ENCODE assay signal across 29 mouse cellular contexts in genomic region chr11:6893734-6894133, GRCm38 (mm10). TPM values are rescaled to one million over a fixed set of nuclear protein-coding genes. Genes with fewer than 3 reads are reported as not detected.
"Had no signal": no experiment of that assay in that cellular context is flagged by ENCODE, and none has a peak within 500 bp of the region (broad histone marks: within the 10 kb centered on the region; RNA-seq: fewer than 3 reads in every experiment).

No protein-coding gene starts in this region.

- H3K27me3 ChIP-seq: liver, embryonic 13.5 days had no signal

- H3K9ac ChIP-seq: liver, embryonic 13.5 days had no signal

- H3K4me1 ChIP-seq: liver, embryonic 13.5 days had no signal

- H3K9me3 ChIP-seq: liver, embryonic 13.5 days had no signal

- DNase-seq: kidney, postnatal 10 days; kidney, postnatal 36 days; liver, embryonic 13.5 days; lung, adult 2 months; lung, postnatal 14 days; lung, postnatal 4 days; midbrain, embryonic 14.5 days; right cerebral cortex, postnatal 4 days; thymus, adult 18-20 months; thymus, postnatal 36 days had no signal

- H3K4me3 ChIP-seq: left cerebral cortex, adult 2 months; liver, embryonic 13.5 days had no signal

- H3K36me3 ChIP-seq: liver, embryonic 13.5 days had no signal

- H3K27ac ChIP-seq: left cerebral cortex, adult 2 months; liver, embryonic 13.5 days had no signal

RNA-seq across cellular contexts. Expression of gene Gm11983, which starts 56.3 kb away (rescaled TPM):
- total RNA-seq: layer of hippocampus, postnatal 25 days; left cerebral cortex, adult 2 months; left cerebral cortex, postnatal 10 days; left cerebral cortex, postnatal 36 days; liver, adult 2 months; megakaryocyte progenitor cell, adult 5-6 weeks; megakaryocyte-erythroid progenitor cell, adult 5-6 weeks; midbrain, postnatal 0 days had no signal
- polyA plus RNA-seq: kidney, embryonic 14.5 days; limb, embryonic 11.5 days; limb, embryonic 14.5 days; liver, adult 2 months; liver, embryonic 13.5 days; liver, embryonic 16.5 days; lung, adult 2 months; lung, embryonic 16.5 days; midbrain, embryonic 11.5 days; midbrain, embryonic 14.5 days; midbrain, postnatal 0 days; neural tube, embryonic 11.5 days; neural tube, embryonic 14.5 days; stomach, embryonic 14.5 days; testis, adult 2 months; urinary bladder, adult 2 months had no signal
